31 mouse cellular contexts compared by ENCODE assay signal in the genomic region with DNA sequence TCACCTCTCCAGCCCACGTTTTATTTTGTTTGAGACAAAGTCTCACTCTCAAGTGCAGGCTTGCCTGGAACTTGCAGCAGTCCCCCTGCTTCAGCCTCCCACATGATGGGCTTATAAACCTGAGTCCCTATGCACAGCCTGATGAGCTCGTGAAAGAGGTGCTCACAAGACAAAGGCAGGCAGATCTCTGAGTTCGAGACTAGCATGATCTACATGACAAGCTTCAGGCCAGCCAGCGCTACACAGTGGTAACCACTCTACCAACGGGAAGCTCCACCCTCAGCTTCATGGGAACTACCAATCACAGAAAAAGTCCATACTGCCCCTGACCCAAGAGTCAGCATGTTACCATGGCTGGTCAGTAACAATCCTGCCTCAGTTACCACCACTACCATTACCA. TPM values are rescaled to one million over a fixed set of nuclear protein-coding genes. Genes with fewer than 3 reads are reported as not detected.
DNase-seq lines count a peak whose midpoint lies in the region; ATAC-seq and TF ChIP-seq lines count a peak whose summit lies in the region.
"Had no signal": no experiment of that assay in that cellular context is flagged by ENCODE, and none has a peak within 500 bp of the region (broad histone marks: within the 10 kb centered on the region; RNA-seq: fewer than 3 reads in every experiment).

No protein-coding gene starts in this region.

- TF ChIP-seq CTCF in forebrain, postnatal 0 days (IDR thresholded peaks at IDR 0.05; ENCODE audit: low read depth): no peak
- no peak for TF ChIP-seq CTCF in midbrain, postnatal 0 days (IDR thresholded peaks at IDR 0.05)

- H3K9me3 ChIP-seq in forebrain, postnatal 0 days (ENCODE audit: low read length): no peaks in the 10 kb centered on the region
- no peaks in the 10 kb centered on the region for H3K9me3 ChIP-seq in forebrain, embryonic 10.5 days
- H3K9me3 ChIP-seq in midbrain, embryonic 14.5 days (ENCODE audit: control insufficient read depth, low read length): no peaks in the 10 kb centered on the region
- 0 out of 2 replicates have a peak, but pooled peaks cover 4% of the 10 kb centered on the region for H3K9me3 ChIP-seq in midbrain, embryonic 13.5 days
- no peaks in the 10 kb centered on the region for H3K9me3 ChIP-seq in midbrain, postnatal 0 days (ENCODE audit: low read length)
- H3K9me3 ChIP-seq: embryonic facial prominence, embryonic 10.5 days; embryonic facial prominence, embryonic 13.5 days; forebrain, embryonic 13.5 days; G1E; hindbrain, embryonic 12.5 days; hindbrain, embryonic 15.5 days had no signal

- WGBS in forebrain, postnatal 0 days: 74% methylated on average over 5 of the region's 5 CpGs
- WGBS in forebrain, embryonic 10.5 days: 79% methylated on average over 5 of the region's 5 CpGs
- WGBS in midbrain, embryonic 14.5 days: 76% methylated on average over 5 of the region's 5 CpGs
- 72% methylated on average over 5 of the region's 5 CpGs for WGBS in midbrain, embryonic 13.5 days
- WGBS in midbrain, postnatal 0 days: 66% methylated on average over 5 of the region's 5 CpGs

- H3K4me2 ChIP-seq in forebrain, postnatal 0 days (ENCODE audit: low read depth): no peak overlapping the region
- no peak overlapping the region for H3K4me2 ChIP-seq in midbrain, embryonic 14.5 days (ENCODE audit: low read length)
- H3K4me2 ChIP-seq in midbrain, embryonic 13.5 days (replicated peaks): no peak overlapping the region
- H3K4me2 ChIP-seq in midbrain, postnatal 0 days (ENCODE audit: low read depth, low read length, poor library complexity, severe bottlenecking): no peak overlapping the region
- H3K4me2 ChIP-seq: embryonic facial prominence, embryonic 13.5 days; forebrain, embryonic 13.5 days; heart, embryonic 11.5 days; hindbrain, embryonic 12.5 days; hindbrain, embryonic 15.5 days had no signal

- no peak overlapping the region for H3K4me3 ChIP-seq in forebrain, postnatal 0 days (ENCODE audit: low read depth, low read length)
- no peak overlapping the region for H3K4me3 ChIP-seq in forebrain, embryonic 10.5 days
- H3K4me3 ChIP-seq in midbrain, embryonic 14.5 days (replicated peaks; ENCODE audit: low read depth, low read length): no peak overlapping the region
- H3K4me3 ChIP-seq in midbrain, embryonic 13.5 days (replicated peaks): no peak overlapping the region
- H3K4me3 ChIP-seq in midbrain, postnatal 0 days (ENCODE audit: low read depth, low read length): no peak overlapping the region
- H3K4me3 ChIP-seq: embryonic facial prominence, embryonic 10.5 days; embryonic facial prominence, embryonic 13.5 days; erythroblast, embryonic 14.5 days; forebrain, embryonic 13.5 days; gastrocnemius, adult 2 months; hindbrain, embryonic 12.5 days; hindbrain, embryonic 15.5 days had no signal

- no peak overlapping the region for H3K9ac ChIP-seq in forebrain, postnatal 0 days
- H3K9ac ChIP-seq in midbrain, embryonic 14.5 days (replicated peaks; ENCODE audit: low read length): no peak overlapping the region
- H3K9ac ChIP-seq in midbrain, embryonic 13.5 days (replicated peaks): no peak overlapping the region
- H3K9ac ChIP-seq in midbrain, postnatal 0 days (replicated peaks; ENCODE audit: low read length, poor library complexity, severe bottlenecking): no peak overlapping the region
- H3K9ac ChIP-seq: embryonic facial prominence, embryonic 13.5 days; forebrain, embryonic 13.5 days; hindbrain, embryonic 12.5 days; hindbrain, embryonic 15.5 days had no signal

- 0 out of 2 replicates have a peak overlapping the region, but pooled peaks have one; percentile 35 for H3K27ac ChIP-seq in forebrain, postnatal 0 days (ENCODE audit: low read depth, low read length)
- H3K27ac ChIP-seq in forebrain, embryonic 10.5 days: no peak overlapping the region
- peak overlapping the region; percentile 63; the same call in 1 of the 2 replicates for H3K27ac ChIP-seq in midbrain, embryonic 14.5 days (replicated peaks; ENCODE audit: low read depth, low read length)
- H3K27ac ChIP-seq in midbrain, embryonic 13.5 days: no peak overlapping the region
- peak overlapping the region; percentile 60; the same call in 1 of the 2 replicates for H3K27ac ChIP-seq in midbrain, postnatal 0 days (ENCODE audit: low read depth, low read length)
- H3K27ac ChIP-seq: embryonic facial prominence, embryonic 10.5 days; embryonic facial prominence, embryonic 13.5 days; forebrain, embryonic 13.5 days; gastrocnemius, adult 2 months; hindbrain, embryonic 12.5 days; hindbrain, embryonic 15.5 days had no signal

- no peak for DNase-seq in forebrain, postnatal 0 days
- no peak for DNase-seq in forebrain, embryonic 10.5 days (ENCODE audit: extremely low spot score, low spot score)
- DNase-seq in midbrain, embryonic 14.5 days: no peak
- peak; percentile 55 for DNase-seq in ES-CJ7 (ENCODE audit: low read depth, low spot score)
- no peak for DNase-seq in midbrain, postnatal 0 days (ENCODE audit: low spot score)
- no peak for DNase-seq in lung, postnatal 4 days
- DNase-seq: adrenal gland, adult 8-10 months; adrenal gland, postnatal 25 days; cerebellum, adult 11-12 months; cerebellum, adult 8-10 months; cerebellum, postnatal 10 days; cerebellum, postnatal 36 days; embryo, embryonic 11 days; gastrocnemius, adult 2 months; gastrocnemius, postnatal 14 days had no signal

- no peaks in the 10 kb centered on the region for H3K27me3 ChIP-seq in forebrain, postnatal 0 days (ENCODE audit: insufficient read depth, low read length)
- H3K27me3 ChIP-seq in forebrain, embryonic 10.5 days (ENCODE audit: poor library complexity, severe bottlenecking): no peaks in the 10 kb centered on the region
- H3K27me3 ChIP-seq in midbrain, embryonic 14.5 days (ENCODE audit: control insufficient read depth, insufficient read depth, low read length): no peaks in the 10 kb centered on the region
- H3K27me3 ChIP-seq in midbrain, embryonic 13.5 days: no peaks in the 10 kb centered on the region
- no peaks in the 10 kb centered on the region for H3K27me3 ChIP-seq in midbrain, postnatal 0 days (ENCODE audit: insufficient read depth, low read length)
- H3K27me3 ChIP-seq: embryonic facial prominence, embryonic 13.5 days; forebrain, embryonic 13.5 days; hindbrain, embryonic 12.5 days; hindbrain, embryonic 15.5 days had no signal

- H3K36me3 ChIP-seq in forebrain, postnatal 0 days (ENCODE audit: insufficient read depth): no peaks in the 10 kb centered on the region
- H3K36me3 ChIP-seq in forebrain, embryonic 10.5 days (replicated peaks): no peaks in the 10 kb centered on the region
- H3K36me3 ChIP-seq in midbrain, embryonic 14.5 days (ENCODE audit: control insufficient read depth, insufficient read depth, low read length): no peaks in the 10 kb centered on the region
- no peaks in the 10 kb centered on the region for H3K36me3 ChIP-seq in midbrain, embryonic 13.5 days
- no peaks in the 10 kb centered on the region for H3K36me3 ChIP-seq in midbrain, postnatal 0 days (ENCODE audit: insufficient read depth, low read length)
- H3K36me3 ChIP-seq: embryonic facial prominence, embryonic 10.5 days; embryonic facial prominence, embryonic 13.5 days; G1E; hindbrain, embryonic 12.5 days; hindbrain, embryonic 15.5 days had no signal

- no peak for ATAC-seq in forebrain, postnatal 0 days
- no peak for ATAC-seq in midbrain, embryonic 14.5 days (ENCODE audit: low FRiP score, low TSS enrichment)
- ATAC-seq in midbrain, embryonic 13.5 days: no peak
- no peak for ATAC-seq in midbrain, postnatal 0 days (ENCODE audit: low FRiP score)
- ATAC-seq: activated CD4-positive, CD25-positive, alpha-beta regulatory T cell, adult 4 months; forebrain, embryonic 13.5 days; forebrain, embryonic 16.5 days; Patski had no signal

- no peaks in the 10 kb centered on the region for H3K4me1 ChIP-seq in forebrain, postnatal 0 days (ENCODE audit: insufficient read depth)
- H3K4me1 ChIP-seq in forebrain, embryonic 10.5 days: peaks cover 4% of the 10 kb centered on the region
- H3K4me1 ChIP-seq in midbrain, embryonic 14.5 days (ENCODE audit: control insufficient read depth, insufficient read depth, low read length): peaks cover 4% of the 10 kb centered on the region; the same call in 1 of the 2 replicates
- H3K4me1 ChIP-seq in midbrain, embryonic 13.5 days (replicated peaks): peaks cover 16% of the 10 kb centered on the region; the same call in 1 of the 2 replicates
- 0 out of 2 replicates have a peak, but pooled peaks cover 6% of the 10 kb centered on the region for H3K4me1 ChIP-seq in midbrain, postnatal 0 days (ENCODE audit: insufficient read depth, low read length)
- H3K4me1 ChIP-seq: forebrain, embryonic 13.5 days; hindbrain, embryonic 12.5 days had no signal

RNA-seq across cellular contexts. Expression of a gene that starts 4.6 kb away (rescaled TPM):
- 0.81 and 2.0 TPM in 2 replicates for total RNA-seq in forebrain, postnatal 0 days (2014; rRNA removed)
- 0.92 and 1.1 TPM in 2 replicates for polyA plus RNA-seq in forebrain, postnatal 0 days (2015; fragmentation: Nextera tagmentation; extraction: Ambion mirVana)
- polyA plus RNA-seq in forebrain, embryonic 10.5 days (2016; fragmentation: Nextera tagmentation; extraction: Ambion mirVana): 0.20 TPM in 1 of 2 replicates, not detected in the other
- 0.38 and 0.81 TPM in 2 replicates for polyA plus RNA-seq in midbrain, embryonic 14.5 days (2014; fragmentation: Nextera tagmentation; extraction: Ambion mirVana)
- 0.28 and 0.36 TPM in 2 replicates for polyA plus RNA-seq in midbrain, embryonic 13.5 days (2015; fragmentation: Nextera tagmentation; extraction: Ambion mirVana)
- total RNA-seq in midbrain, postnatal 0 days (2014; rRNA removed): 1.3 and 2.6 TPM in 2 replicates
- 1.3 and 1.7 TPM in 2 replicates for polyA plus RNA-seq in midbrain, postnatal 0 days (2015; fragmentation: Nextera tagmentation; extraction: Ambion mirVana)
- total RNA-seq: gastrocnemius, adult 2 months; heart, adult 8-10 months; heart, postnatal 25 days; hematopoietic stem cell, adult 5-6 weeks had no signal
- polyA plus RNA-seq: erythroblast, embryonic 14.5 days; G1E; heart, embryonic 14.5 days had no signal

RNA-seq across cellular contexts. Expression of a gene that starts 56.8 kb away (rescaled TPM):
- total RNA-seq in forebrain, postnatal 0 days (2014; rRNA removed): 2.0 and 3.0 TPM in 2 replicates
- 1.1 TPM in 2 replicates for polyA plus RNA-seq in forebrain, postnatal 0 days (2015; fragmentation: Nextera tagmentation; extraction: Ambion mirVana)
- 6.8 and 8.0 TPM in 2 replicates for polyA plus RNA-seq in forebrain, embryonic 10.5 days (2016; fragmentation: Nextera tagmentation; extraction: Ambion mirVana)
- polyA plus RNA-seq in midbrain, embryonic 14.5 days (2014; fragmentation: Nextera tagmentation; extraction: Ambion mirVana): 4.6 and 6.8 TPM in 2 replicates
- 10.1 TPM in 2 replicates for polyA plus RNA-seq in midbrain, embryonic 13.5 days (2015; fragmentation: Nextera tagmentation; extraction: Ambion mirVana)
- 0.66 and 0.94 TPM in 2 replicates for total RNA-seq in midbrain, postnatal 0 days (2014; rRNA removed)
- polyA plus RNA-seq in midbrain, postnatal 0 days (2015; fragmentation: Nextera tagmentation; extraction: Ambion mirVana): 0.75 and 0.90 TPM in 2 replicates

Comparison
In these comparisons a context has a peak if more than half of its experiments do, and no peak if none do; other contexts are left out.
1. H3K27ac ChIP-seq: peak in forebrain, postnatal 0 days (single experiment), midbrain, embryonic 14.5 days (single experiment) and midbrain, postnatal 0 days (single experiment); none in forebrain, embryonic 10.5 days (single experiment) and midbrain, embryonic 13.5 days (single experiment).